Mouse (Mus musculus): ENCODE measurements around the gene Mthfd2.

Gene Mthfd2

DNA sequence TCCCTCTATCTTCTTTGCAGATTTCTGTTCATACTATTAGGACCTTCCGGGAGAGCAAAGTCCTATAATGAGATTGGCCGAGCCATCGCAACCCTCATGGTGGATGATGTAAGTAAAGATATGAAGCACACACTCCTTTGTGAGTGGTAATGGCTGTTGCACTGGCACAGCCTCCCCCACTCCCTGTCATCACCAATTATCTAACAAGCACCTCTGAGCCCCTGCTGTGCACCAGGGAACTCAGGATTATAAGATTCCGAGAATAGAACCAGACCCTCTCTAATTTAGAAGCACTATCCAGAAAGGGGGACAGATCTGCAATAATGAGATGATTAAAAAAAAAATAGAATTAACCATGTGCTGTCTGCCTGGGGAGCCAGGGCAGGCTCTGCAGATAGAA lies 60.1 kb downstream of the Mthfd2 start:
- no peak for DNase-seq

DNA sequence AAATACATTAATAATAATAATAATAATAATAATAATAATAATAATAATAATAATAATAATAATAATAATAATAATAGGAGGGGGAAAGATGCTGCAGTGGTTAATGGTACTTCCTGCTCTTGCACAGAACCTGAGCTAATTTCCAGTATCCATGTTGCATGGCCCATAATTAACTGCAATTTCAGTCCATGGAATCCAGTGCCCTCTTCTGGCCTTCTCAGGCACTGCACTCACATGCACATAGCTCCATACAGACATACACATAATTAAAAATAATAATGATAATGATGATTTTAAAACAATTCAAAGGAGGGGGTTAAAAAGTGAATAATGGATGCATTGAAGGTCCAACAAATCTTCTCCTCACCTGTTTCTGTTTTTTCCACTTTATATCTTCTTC lies 60.5 kb downstream of the Mthfd2 start:
- DNase-seq = no peak

GRCm38 (mm10) chr6:83264516-83264915 lies 61.2 kb downstream of the Mthfd2 start:
- no peak for DNase-seq
